Mouse (Mus musculus): ENCODE results near the gene Ccdc183.
A peak's percentile ranks its signal among the peaks of the same experiment; 100 is the strongest.

The Ccdc183 gene

GRCm38 (mm10) chr2:25617578-25617977 lies at the start of gene Ccdc183:
Gene Ccdc183 (minus strand): TSS chr2:25617678.
- DNase-seq (ENCODE audit: low spot score): no peak

GRCm38 (mm10) chr2:25666516-25666915 lies 49.0 kb upstream of the Ccdc183 start:
- DNase-seq (ENCODE audit: low spot score): no peak

- DNase-seq (ENCODE audit: low spot score): no peak
These were observed 46.6 kb upstream of the Ccdc183 start for GRCm38 (mm10) chr2:25664125-25664524.

GRCm38 (mm10) chr2:25663511-25663910 lies 46.0 kb upstream of the Ccdc183 start:
- DNase-seq (ENCODE audit: low spot score): peak; percentile 39

- DNase-seq (ENCODE audit: low spot score): no peak
These were observed 43.9 kb upstream of the Ccdc183 start for GRCm38 (mm10) chr2:25661245-25661970.

GRCm38 (mm10) chr2:25660279-25660678 lies 42.8 kb upstream of the Ccdc183 start:
- DNase-seq (ENCODE audit: low spot score): no peak

GRCm38 (mm10) chr2:25657652-25658051 lies 40.2 kb upstream of the Ccdc183 start, which contains the start of gene Lcn5:
Gene Lcn5 (plus strand): TSS chr2:25657952.
- DNase-seq (ENCODE audit: low spot score): no peak

GRCm38 (mm10) chr2:25657246-25657645 lies 39.8 kb upstream of the Ccdc183 start:
- no peak for DNase-seq (ENCODE audit: low spot score)

- DNase-seq (ENCODE audit: low spot score): no peak
These were observed 39.2 kb upstream of the Ccdc183 start for GRCm38 (mm10) chr2:25656691-25657090.

GRCm38 (mm10) chr2:25654502-25654901 lies 37.0 kb upstream of the Ccdc183 start:
- no peak for DNase-seq (ENCODE audit: low spot score)

- DNase-seq (ENCODE audit: low spot score): no peak
These were observed 35.4 kb upstream of the Ccdc183 start, which contains the start of gene Lcn8 for GRCm38 (mm10) chr2:25652902-25653301. Gene Lcn8 (plus strand): TSS chr2:25653120.

- DNase-seq (ENCODE audit: low spot score): peak; percentile 24
These were observed 22.4 kb upstream of the Ccdc183 start for GRCm38 (mm10) chr2:25639890-25640289.

- no peak for DNase-seq (ENCODE audit: low spot score)
These were observed 16.6 kb upstream of the Ccdc183 start for GRCm38 (mm10) chr2:25634046-25634445.

- DNase-seq (ENCODE audit: low spot score): no peak
These were observed 16.1 kb upstream of the Ccdc183 start for GRCm38 (mm10) chr2:25633616-25634015.

- DNase-seq (ENCODE audit: low spot score): no peak
These were observed 11.3 kb upstream of the Ccdc183 start for GRCm38 (mm10) chr2:25628738-25629137.

- no peak for DNase-seq (ENCODE audit: low spot score)
These were observed 10.3 kb upstream of the Ccdc183 start, which contains the start of gene Fcna for GRCm38 (mm10) chr2:25627811-25628210. Gene Fcna (minus strand): TSS chr2:25628030.

GRCm38 (mm10) chr2:25625986-25626385 lies 8.5 kb upstream of the Ccdc183 start:
- no peak for DNase-seq (ENCODE audit: low spot score)

GRCm38 (mm10) chr2:25621229-25622200 lies 4.0 kb upstream of the Ccdc183 start, which contains the start of gene Tmem141:
Gene Tmem141 (minus strand): TSS chr2:25622005.
- DNase-seq (ENCODE audit: low spot score): peak; percentile 50

GRCm38 (mm10) chr2:25620852-25621228 lies 3.4 kb upstream of the Ccdc183 start:
- no peak for DNase-seq (ENCODE audit: low spot score)

- peak; percentile 65 for DNase-seq (ENCODE audit: low spot score)
These were observed 2.9 kb upstream of the Ccdc183 start for GRCm38 (mm10) chr2:25620386-25620785.

- no peak for DNase-seq (ENCODE audit: low spot score)
These were observed 1.1 kb downstream of the Ccdc183 start for GRCm38 (mm10) chr2:25616398-25616797.

GRCm38 (mm10) chr2:25608671-25609070 lies 8.8 kb downstream of the Ccdc183 start:
- no peak for DNase-seq (ENCODE audit: low spot score)
